In genomic region chr14:58034567-58034966, GRCm38 (mm10) we compare ENCODE assay signal across 8 mouse cellular contexts. TPM values are rescaled to one million over a fixed set of nuclear protein-coding genes. Genes with fewer than 3 reads are reported as not detected.
DNase-seq lines count a peak whose midpoint lies in the region; ATAC-seq lines count a peak whose summit lies in the region.

No protein-coding gene starts in this region.

- no peaks in the 10 kb centered on the region for H3K36me3 ChIP-seq in forebrain, embryonic 10.5 days (replicated peaks)
- no peaks in the 10 kb centered on the region for H3K36me3 ChIP-seq in forebrain, embryonic 13.5 days (ENCODE audit: poor library complexity, severe bottlenecking)
- no peaks in the 10 kb centered on the region for H3K36me3 ChIP-seq in forebrain, embryonic 14.5 days (ENCODE audit: control insufficient read depth, insufficient read depth, low read length)

- H3K27me3 ChIP-seq in forebrain, embryonic 10.5 days (ENCODE audit: poor library complexity, severe bottlenecking), result peaks cover 65% of the 10 kb centered on the region
- H3K27me3 ChIP-seq in forebrain, embryonic 13.5 days, result peaks cover 1% of the 10 kb centered on the region; the same call in 1 of the 2 replicates
- no peaks in the 10 kb centered on the region for H3K27me3 ChIP-seq in forebrain, embryonic 14.5 days (replicated peaks; ENCODE audit: control insufficient read depth, insufficient read depth, low read length)

- peak; percentile 29 for DNase-seq in forebrain, embryonic 10.5 days (ENCODE audit: extremely low spot score, low spot score)
- peak; percentile 24 for DNase-seq in 416B (ENCODE audit: low read depth)
- peak; percentile 23 for DNase-seq in c-Kit-positive CD71-negative TER-119-negative erythroid progenitor cells, embryonic 14.5 days (ENCODE audit: low read depth)
- peak; percentile 71 for DNase-seq in forebrain, embryonic 14.5 days (ENCODE audit: low spot score)
- DNase-seq in kidney, postnatal 25 days, result peak; percentile 43 to 81
- DNase-seq in lung, adult 18-20 months, result peak; percentile 11 to 29
- peak; percentile 56 for DNase-seq in right cerebral cortex, postnatal 25 days

- no peak overlapping the region for H3K4me3 ChIP-seq in forebrain, embryonic 10.5 days
- H3K4me3 ChIP-seq in forebrain, embryonic 13.5 days, result no peak overlapping the region
- no peak overlapping the region for H3K4me3 ChIP-seq in forebrain, embryonic 14.5 days (ENCODE audit: low read depth, low read length)

- H3K4me1 ChIP-seq in forebrain, embryonic 10.5 days, result peaks cover 15% of the 10 kb centered on the region
- H3K4me1 ChIP-seq in forebrain, embryonic 13.5 days, result peaks cover 12% of the 10 kb centered on the region; the same call in 1 of the 2 replicates
- H3K4me1 ChIP-seq in forebrain, embryonic 14.5 days (ENCODE audit: control insufficient read depth, insufficient read depth, low read length), result no peaks in the 10 kb centered on the region

- ATAC-seq in forebrain, embryonic 13.5 days, result no peak
- ATAC-seq in forebrain, embryonic 14.5 days, result no peak

- H3K27ac ChIP-seq in forebrain, embryonic 10.5 days, result no peak overlapping the region
- H3K27ac ChIP-seq in forebrain, embryonic 13.5 days, result no peak overlapping the region
- no peak overlapping the region for H3K27ac ChIP-seq in forebrain, embryonic 14.5 days (ENCODE audit: low read depth, low read length)

- H3K9ac ChIP-seq in forebrain, embryonic 13.5 days, result no peak overlapping the region
- H3K9ac ChIP-seq in forebrain, embryonic 14.5 days (ENCODE audit: low read length), result no peak overlapping the region

- H3K4me2 ChIP-seq in forebrain, embryonic 13.5 days, result no peak overlapping the region
- 0 out of 2 replicates have a peak overlapping the region, but pooled peaks have one; percentile 10 for H3K4me2 ChIP-seq in forebrain, embryonic 14.5 days (ENCODE audit: low read length)

- no peaks in the 10 kb centered on the region for H3K9me3 ChIP-seq in forebrain, embryonic 10.5 days
- no peaks in the 10 kb centered on the region for H3K9me3 ChIP-seq in forebrain, embryonic 13.5 days (replicated peaks)
- no peaks in the 10 kb centered on the region for H3K9me3 ChIP-seq in forebrain, embryonic 14.5 days (replicated peaks; ENCODE audit: control insufficient read depth, low read length)

- WGBS in forebrain, embryonic 10.5 days, result 14% methylated on average over 8 of the region's 8 CpGs
- WGBS in forebrain, embryonic 13.5 days, result 11% methylated on average over 8 of the region's 8 CpGs
- WGBS in forebrain, embryonic 14.5 days, result 11% methylated on average over 8 of the region's 8 CpGs

RNA-seq across cellular contexts. Expression of gene Micu2, which starts 35.5 kb away (rescaled TPM):
- 55.4 and 58.2 TPM in 2 replicates for polyA plus RNA-seq in forebrain, embryonic 10.5 days (2016; fragmentation: Nextera tagmentation; extraction: Ambion mirVana)
- polyA plus RNA-seq in forebrain, embryonic 13.5 days (2015; fragmentation: Nextera tagmentation; extraction: Ambion mirVana), result 64.2 and 69.1 TPM in 2 replicates
- polyA plus RNA-seq in forebrain, embryonic 14.5 days (2014; fragmentation: Nextera tagmentation; extraction: Ambion mirVana), result 46.6 and 49.4 TPM in 2 replicates

RNA-seq across cellular contexts. Expression of gene Fgf9, which starts 35.8 kb away (rescaled TPM):
- 2.1 and 3.4 TPM in 2 replicates for polyA plus RNA-seq in forebrain, embryonic 10.5 days (2016; fragmentation: Nextera tagmentation; extraction: Ambion mirVana)
- polyA plus RNA-seq in forebrain, embryonic 13.5 days (2015; fragmentation: Nextera tagmentation; extraction: Ambion mirVana), result 3.3 and 4.3 TPM in 2 replicates
- polyA plus RNA-seq in forebrain, embryonic 14.5 days (2014; fragmentation: Nextera tagmentation; extraction: Ambion mirVana), result 6.5 and 9.8 TPM in 2 replicates

Comparison
In these comparisons a context has a peak if more than half of its experiments do, and no peak if none do; other contexts are left out.
1. DNase-seq: peak in every context shown above with its lines; median percentile 71 in forebrain, embryonic 14.5 days; 62 in kidney, postnatal 25 days; 56 in right cerebral cortex, postnatal 25 days; 29 in forebrain, embryonic 10.5 days; 24 in 416B; 23 in c-Kit-positive CD71-negative TER-119-negative erythroid progenitor cells, embryonic 14.5 days; 20 in lung, adult 18-20 months.